Mouse (Mus musculus): ENCODE measurements around the gene Vti1a.

Gene Vti1a

GRCm38 (mm10) chr19:55618546-55618945 lies 302.5 kb downstream of the Vti1a start:
- in situ Hi-C loops (cut with MboI, MseI): no loop called here

GRCm38 (mm10) chr19:55620411-55621008 lies 304.4 kb downstream of the Vti1a start:
- in situ Hi-C loops (cut with MboI, MseI): no loop called here

GRCm38 (mm10) chr19:55621011-55621625 lies 305.0 kb downstream of the Vti1a start:
- in situ Hi-C loops (cut with MboI, MseI): no loop called here

GRCm38 (mm10) chr19:55622821-55623220 lies 306.7 kb downstream of the Vti1a start:
- in situ Hi-C loops (cut with MboI, MseI): no loop called here

GRCm38 (mm10) chr19:55623605-55624004 lies 307.5 kb downstream of the Vti1a start:
- in situ Hi-C loops (cut with MboI, MseI): no loop called here

- in situ Hi-C loops (cut with MboI, MseI): no loop called here
These were observed 310.4 kb downstream of the Vti1a start for GRCm38 (mm10) chr19:55626483-55626882.

- in situ Hi-C loops (cut with MboI, MseI): no loop called here
These were observed 310.9 kb downstream of the Vti1a start for GRCm38 (mm10) chr19:55626952-55627351.

GRCm38 (mm10) chr19:55635488-55635887 lies 319.4 kb downstream of the Vti1a start:
- in situ Hi-C loops (cut with MboI, MseI): no loop called here

DNA sequence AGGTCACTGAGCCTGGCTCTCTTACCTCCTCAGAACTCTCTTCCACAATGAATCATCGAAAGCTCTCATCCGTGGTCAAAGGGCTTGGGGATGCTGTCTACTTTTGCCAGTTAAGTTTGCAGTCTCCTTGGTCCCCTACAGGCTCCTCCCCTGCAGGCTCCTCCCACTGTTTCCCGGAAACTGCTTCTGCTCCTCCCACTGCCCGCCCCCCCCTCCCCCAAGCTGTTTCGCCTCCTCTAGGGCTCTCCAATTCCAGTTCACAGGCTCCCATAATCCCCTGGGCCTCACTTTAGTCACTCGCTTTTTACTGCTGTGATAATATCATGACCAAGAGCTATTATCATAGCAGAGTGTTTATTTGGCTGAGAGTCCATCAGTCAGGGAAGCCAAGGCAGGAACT lies 324.2 kb downstream of the Vti1a start:
- in situ Hi-C loops (cut with MboI, MseI): no loop called here

- in situ Hi-C loops (cut with MboI, MseI): no loop called here
These were observed 325.8 kb downstream of the Vti1a start for GRCm38 (mm10) chr19:55641891-55642290.

- in situ Hi-C loops (cut with MboI, MseI): no loop called here
These were observed 326.3 kb downstream of the Vti1a start for GRCm38 (mm10) chr19:55642361-55642760.

DNA sequence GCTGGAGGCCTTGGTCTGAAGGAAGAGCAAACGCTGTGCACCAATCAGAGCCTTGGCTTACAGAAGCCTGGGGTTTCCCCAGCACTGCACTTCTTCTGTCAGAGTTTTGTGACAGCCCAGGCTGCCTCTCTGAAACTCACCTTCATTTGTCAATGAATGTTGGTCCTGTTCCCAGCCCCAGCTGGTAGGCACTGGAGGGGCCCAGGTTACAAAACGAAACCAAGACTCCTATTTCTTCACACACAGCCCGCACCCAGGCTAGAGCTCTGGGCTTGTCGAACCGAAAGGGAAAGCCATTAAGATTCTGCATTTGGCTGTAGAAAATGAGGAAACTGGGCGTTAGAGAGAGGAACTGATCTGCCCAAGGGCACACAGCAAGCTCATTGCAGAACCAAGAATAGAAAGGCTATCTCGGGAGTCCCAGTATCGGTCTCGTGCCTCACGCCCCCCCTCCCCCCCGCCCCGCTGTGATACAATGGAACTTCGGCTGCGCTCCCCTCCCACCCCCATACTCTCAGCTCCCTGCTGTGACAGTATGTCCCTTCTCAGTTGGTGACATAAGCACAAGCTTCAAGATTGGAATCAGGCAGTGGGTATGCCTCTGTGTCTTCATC lies 327.3 kb downstream of the Vti1a start:
- in situ Hi-C loops (cut with MboI, MseI): no loop called here

- in situ Hi-C loops (cut with MboI, MseI): no loop called here
These were observed 327.8 kb downstream of the Vti1a start for GRCm38 (mm10) chr19:55643931-55644330.

DNA sequence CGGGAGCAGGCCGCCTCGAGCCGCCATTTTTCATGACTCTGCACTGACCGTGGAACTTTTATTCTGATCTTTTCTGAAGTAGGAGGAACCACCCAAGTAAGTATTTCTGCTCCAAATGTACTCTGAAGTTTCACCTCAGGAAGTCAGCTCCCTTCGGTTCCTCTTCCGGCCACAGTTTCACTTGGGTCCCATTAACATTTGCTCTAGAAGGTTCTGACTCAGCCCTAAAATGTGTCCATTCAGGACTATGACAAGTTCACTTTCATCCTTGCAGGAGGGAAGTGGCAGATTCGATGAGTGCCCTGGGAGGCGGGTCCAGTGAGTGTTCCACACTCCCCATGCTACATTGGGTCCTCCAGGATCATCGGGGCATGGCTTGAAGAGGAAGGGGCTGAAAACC lies 333.3 kb downstream of the Vti1a start:
- in situ Hi-C loops (cut with MboI, MseI): no loop called here

DNA sequence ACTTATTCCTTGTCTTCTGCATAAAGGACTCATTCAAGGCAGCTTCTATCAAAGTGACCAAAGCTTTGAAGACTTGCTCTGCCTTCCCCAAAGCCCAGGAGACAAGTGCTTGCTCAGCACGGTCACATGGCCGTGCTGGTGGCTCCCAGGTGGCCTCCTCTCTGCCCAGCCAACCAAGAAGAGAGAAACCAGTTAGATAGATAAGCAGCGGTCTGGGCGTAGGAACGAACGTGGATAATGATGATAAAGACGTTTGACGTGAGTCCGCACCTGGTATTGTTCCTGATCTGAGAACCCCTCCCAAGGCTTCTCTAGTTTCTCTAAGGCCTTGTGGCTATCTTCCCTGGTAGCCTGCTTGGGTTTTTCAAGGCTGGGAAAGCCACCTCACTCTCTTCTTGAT lies 334.9 kb downstream of the Vti1a start:
- in situ Hi-C loops (cut with MboI, MseI): no loop called here

- in situ Hi-C loops (cut with MboI, MseI): no loop called here
These were observed 336.7 kb downstream of the Vti1a start for GRCm38 (mm10) chr19:55652693-55653265.

GRCm38 (mm10) chr19:55660165-55660564 lies 344.1 kb downstream of the Vti1a start:
- in situ Hi-C loops (cut with MboI, MseI): no loop called here

GRCm38 (mm10) chr19:55662521-55663223 lies 346.6 kb downstream of the Vti1a start:
- in situ Hi-C loops (cut with MboI, MseI): no loop called here

DNA sequence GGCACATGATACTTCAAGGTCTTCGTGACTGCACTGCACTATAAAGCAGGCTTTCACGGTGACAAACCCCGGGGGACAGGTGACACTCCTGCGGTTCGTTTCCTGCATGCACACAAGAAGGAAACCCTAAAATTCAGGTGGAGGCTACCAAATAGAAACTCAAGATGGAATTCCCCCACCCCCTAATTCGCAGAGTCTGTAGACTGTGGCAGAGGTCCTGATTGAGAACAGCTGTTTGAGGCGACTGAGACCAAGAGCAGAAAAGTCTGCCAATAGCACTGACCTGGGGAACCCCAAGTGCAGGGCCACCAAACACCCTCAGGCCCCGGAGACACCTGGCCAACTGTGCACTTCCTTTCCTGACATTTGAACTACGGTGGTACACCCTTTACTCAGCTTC lies 351.7 kb downstream of the Vti1a start:
- in situ Hi-C loops (cut with MboI, MseI): no loop called here

DNA sequence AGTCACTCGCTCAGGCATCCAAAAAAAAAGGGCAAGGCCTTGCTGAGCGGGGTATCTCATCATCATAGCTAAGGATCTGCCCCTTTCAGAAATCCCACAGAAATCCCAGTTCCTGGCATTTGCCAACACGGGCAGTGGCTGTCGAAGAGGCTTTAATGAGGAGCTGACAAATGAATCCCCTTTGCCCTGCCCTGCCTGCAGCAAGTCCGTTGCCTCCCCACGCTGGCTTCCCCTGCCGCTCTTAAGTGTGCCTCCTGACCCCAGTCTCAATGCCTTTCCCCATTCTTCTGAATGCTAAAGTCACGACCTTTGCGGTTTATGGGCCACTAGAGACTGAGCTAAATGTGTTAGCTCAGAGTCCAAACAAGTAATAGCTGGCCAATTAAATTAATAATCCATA lies 352.8 kb downstream of the Vti1a start:
- in situ Hi-C loops (cut with MboI, MseI): no loop called here

All from T-helper 1 cell (primary cell).